Mouse (Mus musculus): ENCODE data around the gene Gm28035. TPM values are rescaled to one million over a fixed set of nuclear protein-coding genes. Genes with fewer than 3 reads are reported as not detected.
A peak's percentile ranks its signal among the peaks of the same experiment; 100 is the strongest.

Gene Gm28035
- polyA plus RNA-seq, 1 experiment from 2014 or later, result not detected

GRCm38 (mm10) chr2:30267466-30267865 is 27.1 kb downstream of the Gm28035 start:
- WGBS, result 95% methylated on average over 2 of the region's 2 CpGs
- Histone ChIP-seq H3K27ac (no peak overlapping the region), H3K4me3 (no peak overlapping the region)

DNA sequence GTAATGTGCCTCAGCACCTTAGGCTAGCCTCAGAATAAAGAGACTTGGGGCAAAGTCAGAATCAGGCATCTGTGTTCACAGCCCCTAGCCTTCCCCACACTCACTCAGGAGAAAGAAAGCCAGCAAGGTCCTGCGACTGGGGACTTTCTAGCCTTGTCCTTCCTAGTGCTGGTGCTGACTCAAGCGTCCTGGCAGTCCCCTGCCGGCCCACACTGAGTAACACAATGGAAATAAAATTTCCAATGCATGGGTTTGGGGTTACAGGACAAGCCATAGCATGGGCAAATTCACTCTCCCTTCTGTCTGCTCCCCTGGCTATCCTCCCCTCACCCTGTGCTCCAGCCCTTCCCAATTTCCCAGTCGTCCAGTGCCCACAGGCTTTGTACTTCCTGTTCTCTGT is 28.0 kb downstream of the Gm28035 start:
- Histone ChIP-seq H3K4me1 (replicated peaks) (peaks cover 29% of the 10 kb centered on the region), H3K27ac (no peak overlapping the region), H3K9me3 (no peaks in the 10 kb centered on the region), H3K4me3 (no peak overlapping the region), H3K27me3 (ENCODE audit: insufficient read depth, poor library complexity, severe bottlenecking) (no peaks in the 10 kb centered on the region), H3K36me3 (peaks cover 40% of the 10 kb centered on the region)
- WGBS, result 60% methylated on average over 4 of the region's 4 CpGs
- DNase-seq (ENCODE audit: low spot score), result no peak

More at GRCm38 (mm10) chr2:30267466-30267865, 27.1 kb downstream of the Gm28035 start:
- peaks cover 49% of the 10 kb centered on the region for H3K36me3 ChIP-seq
- H3K27me3 ChIP-seq (ENCODE audit: insufficient read depth, poor library complexity, severe bottlenecking), result no peaks in the 10 kb centered on the region
- no peak for DNase-seq (ENCODE audit: low spot score)
- H3K4me1 ChIP-seq (replicated peaks), result peaks cover 29% of the 10 kb centered on the region
- no peaks in the 10 kb centered on the region for H3K9me3 ChIP-seq

GRCm38 (mm10) chr2:30269241-30269990 is 29.0 kb downstream of the Gm28035 start:
- WGBS, result 90% methylated on average over 17 of the region's 17 CpGs
- Histone ChIP-seq H3K4me1 (replicated peaks) (peaks cover 29% of the 10 kb centered on the region), H3K27ac (peak overlapping the region; percentile 23; the same call in 1 of the 2 replicates), H3K36me3 (peaks cover 30% of the 10 kb centered on the region), H3K4me3 (no peak overlapping the region), H3K9me3 (no peaks in the 10 kb centered on the region), H3K27me3 (ENCODE audit: insufficient read depth, poor library complexity, severe bottlenecking) (no peaks in the 10 kb centered on the region)
- DNase-seq (ENCODE audit: low spot score), result no peak

DNA sequence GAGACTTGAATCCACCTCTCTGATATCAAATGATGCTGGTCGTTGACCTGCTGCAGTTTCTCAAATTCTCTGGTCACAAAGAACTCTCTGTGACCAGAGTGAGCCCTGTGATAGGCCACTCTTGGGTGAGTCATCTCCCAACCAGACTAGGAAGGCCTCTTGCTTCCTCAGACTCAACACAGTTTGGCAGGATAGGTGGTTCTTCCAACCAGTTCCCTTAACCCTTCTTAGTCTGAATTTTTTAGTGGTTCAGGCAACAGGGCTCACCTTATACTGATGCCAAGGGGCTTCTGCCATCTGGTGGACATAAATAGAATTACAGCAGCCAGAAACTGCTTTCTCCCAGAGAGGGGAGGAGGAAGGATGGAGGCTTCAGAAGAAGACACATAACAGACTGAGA is 29.8 kb downstream of the Gm28035 start:
- H3K27ac ChIP-seq, result no peak overlapping the region
- no peaks in the 10 kb centered on the region for H3K9me3 ChIP-seq
- no peaks in the 10 kb centered on the region for H3K27me3 ChIP-seq (ENCODE audit: insufficient read depth, poor library complexity, severe bottlenecking)
- peak; percentile 53 for DNase-seq (ENCODE audit: low spot score)
- peaks cover 23% of the 10 kb centered on the region for H3K36me3 ChIP-seq
- H3K4me1 ChIP-seq (replicated peaks), result peaks cover 25% of the 10 kb centered on the region
- 66% methylated on average over 1 of the region's 1 CpGs for WGBS
- H3K4me3 ChIP-seq, result no peak overlapping the region

- H3K4me3 ChIP-seq, result no peak within 1 kb of the TSS
- H3K27me3 ChIP-seq (ENCODE audit: insufficient read depth, poor library complexity, severe bottlenecking), result no peaks in the 10 kb centered on the region
- peaks cover 11% of the 10 kb centered on the region; the same call in 1 of the 2 replicates for H3K36me3 ChIP-seq
- H3K27ac ChIP-seq, result no peak within 1 kb of the TSS
- H3K4me1 ChIP-seq (replicated peaks), result peaks cover 13% of the 10 kb centered on the region
- H3K9me3 ChIP-seq, result no peaks in the 10 kb centered on the region
- DNase-seq (ENCODE audit: low spot score), result no peak
- 92% methylated on average over 11 of the region's 11 CpGs for WGBS
Measured at GRCm38 (mm10) chr2:30280743-30281142, 40.4 kb downstream of the Gm28035 start, which contains the start of gene Gm28038. Gene Gm28038, plus strand, starts transcription at chr2:30281043.

GRCm38 (mm10) chr2:30281651-30282050 is 41.3 kb downstream of the Gm28035 start:
- no peaks in the 10 kb centered on the region for H3K27me3 ChIP-seq (ENCODE audit: insufficient read depth, poor library complexity, severe bottlenecking)
- WGBS, result 81% methylated on average over 3 of the region's 3 CpGs
- H3K27ac ChIP-seq, result no peak overlapping the region
- peaks cover 11% of the 10 kb centered on the region; the same call in 1 of the 2 replicates for H3K36me3 ChIP-seq
- no peak overlapping the region for H3K4me3 ChIP-seq
- no peaks in the 10 kb centered on the region for H3K9me3 ChIP-seq
- no peak for DNase-seq (ENCODE audit: low spot score)
- peaks cover 16% of the 10 kb centered on the region for H3K4me1 ChIP-seq (replicated peaks)

- Histone ChIP-seq H3K27me3 (ENCODE audit: insufficient read depth, poor library complexity, severe bottlenecking) (no peaks in the 10 kb centered on the region), H3K4me3 (no peak overlapping the region), H3K4me1 (replicated peaks) (peaks cover 28% of the 10 kb centered on the region), H3K9me3 (no peaks in the 10 kb centered on the region), H3K27ac (no peak overlapping the region), H3K36me3 (peaks cover 7% of the 10 kb centered on the region)
- WGBS, result 77% methylated on average over 2 of the region's 2 CpGs
- DNase-seq (ENCODE audit: low spot score), result no peak
Measured at GRCm38 (mm10) chr2:30283193-30283592, 42.8 kb downstream of the Gm28035 start.

GRCm38 (mm10) chr2:30285004-30285403 is 44.6 kb downstream of the Gm28035 start:
- H3K27ac ChIP-seq, result no peak overlapping the region
- no peak for DNase-seq (ENCODE audit: low spot score)
- peaks cover 28% of the 10 kb centered on the region for H3K4me1 ChIP-seq (replicated peaks)
- no peaks in the 10 kb centered on the region for H3K27me3 ChIP-seq (ENCODE audit: insufficient read depth, poor library complexity, severe bottlenecking)
- no peaks in the 10 kb centered on the region for H3K9me3 ChIP-seq
- WGBS, result 87% methylated on average over 5 of the region's 5 CpGs
- peak overlapping the region; percentile 100 for H3K4me3 ChIP-seq
- peaks cover 18% of the 10 kb centered on the region for H3K36me3 ChIP-seq

GRCm38 (mm10) chr2:30285416-30286181 is 45.2 kb downstream of the Gm28035 start:
- WGBS, result 18% methylated on average over 38 of the region's 38 CpGs
- H3K36me3 ChIP-seq, result peaks cover 23% of the 10 kb centered on the region
- no peaks in the 10 kb centered on the region for H3K9me3 ChIP-seq
- peak overlapping the region; percentile 100 for H3K4me3 ChIP-seq
- DNase-seq (ENCODE audit: low spot score), result no peak
- H3K27me3 ChIP-seq (ENCODE audit: insufficient read depth, poor library complexity, severe bottlenecking), result no peaks in the 10 kb centered on the region
- peaks cover 28% of the 10 kb centered on the region for H3K4me1 ChIP-seq (replicated peaks)
- H3K27ac ChIP-seq, result peak overlapping the region; percentile 95

DNA sequence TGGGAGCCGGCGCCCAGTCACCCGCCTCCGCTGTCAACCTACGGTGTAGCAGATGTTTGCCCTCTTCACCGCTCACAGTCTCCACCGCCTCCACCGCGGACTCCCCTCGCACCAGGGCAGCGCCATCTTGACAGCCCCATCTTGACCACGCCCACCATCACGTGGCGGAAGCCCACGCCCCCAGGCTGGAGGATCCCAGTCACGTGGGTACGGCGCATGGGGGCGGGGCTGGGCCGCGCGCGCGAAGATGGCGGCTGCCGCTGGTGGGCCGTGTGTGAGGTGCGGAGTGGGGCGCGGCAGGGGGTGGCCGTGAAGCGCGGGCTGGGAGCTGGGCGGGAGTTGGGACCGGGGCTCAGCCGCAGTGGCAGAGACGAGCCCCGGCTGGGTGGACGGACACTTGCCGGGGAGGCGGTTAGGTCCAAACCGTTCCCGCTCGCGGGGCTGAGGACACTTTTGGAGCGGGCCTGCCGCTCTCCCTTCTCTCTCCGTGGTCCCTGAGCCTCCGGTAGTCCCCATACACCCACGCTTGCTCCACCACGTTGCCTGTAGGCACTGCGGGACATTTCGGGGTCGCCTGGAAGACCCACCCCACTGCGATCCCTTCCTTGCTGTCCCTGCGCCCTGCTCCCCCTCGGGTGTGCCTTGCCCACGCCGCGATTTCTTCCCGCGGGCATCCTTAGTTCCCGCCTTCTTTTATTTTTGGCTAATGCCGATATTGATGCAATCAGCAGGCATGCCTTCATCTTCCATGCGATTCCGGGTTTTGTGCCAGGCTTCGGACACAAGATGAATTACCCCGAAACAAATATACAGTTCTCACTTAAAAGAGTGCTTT is 46.0 kb downstream of the Gm28035 start, which contains the start of the genes Dolk and Nup188:
TSS of gene Dolk (minus strand) at position 143 of the 835 bp plus-strand sequence.
TSS of gene Nup188 (plus strand) at position 206 of the 835 bp plus-strand sequence.
- Histone ChIP-seq H3K36me3 (peaks cover 28% of the 10 kb centered on the region), H3K27ac (peak within 1 kb of the TSS; percentile 95), H3K27me3 (ENCODE audit: insufficient read depth, poor library complexity, severe bottlenecking) (no peaks in the 10 kb centered on the region), H3K4me3 (peak within 1 kb of the TSS; percentile 100), H3K9me3 (no peaks in the 10 kb centered on the region), H3K4me1 (replicated peaks) (peaks cover 28% of the 10 kb centered on the region)
- peak; percentile 97 for DNase-seq (ENCODE audit: low spot score)
- WGBS, result under 1% methylated on average over 68 of the region's 68 CpGs

DNA sequence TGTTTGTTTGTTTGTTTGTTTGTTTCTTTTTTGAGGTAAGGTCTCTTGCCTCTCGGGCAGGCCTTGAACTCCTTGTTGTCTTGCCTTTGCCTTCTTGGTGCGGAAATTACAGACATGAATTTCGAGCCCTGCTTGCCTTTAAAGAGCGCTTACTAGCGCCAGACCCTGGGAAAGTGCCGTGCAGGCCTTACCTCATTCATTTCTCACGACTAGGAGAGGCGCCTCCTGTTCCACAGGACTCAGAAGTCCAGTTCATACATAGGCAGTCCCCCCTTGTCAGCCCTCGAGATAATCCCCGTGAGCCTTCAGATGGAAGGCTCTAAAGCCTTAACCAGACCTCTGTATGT is 46.6 kb downstream of the Gm28035 start:
- WGBS, result under 1% methylated on average over 10 of the region's 10 CpGs
- Histone ChIP-seq H3K27ac (peak overlapping the region; percentile 95), H3K36me3 (peaks cover 34% of the 10 kb centered on the region), H3K9me3 (no peaks in the 10 kb centered on the region), H3K4me1 (replicated peaks) (peaks cover 28% of the 10 kb centered on the region), H3K4me3 (peak overlapping the region; percentile 100), H3K27me3 (ENCODE audit: insufficient read depth, poor library complexity, severe bottlenecking) (no peaks in the 10 kb centered on the region)
- DNase-seq (ENCODE audit: low spot score), result peak; percentile 39

GRCm38 (mm10) chr2:30299525-30299924 is 59.2 kb downstream of the Gm28035 start:
- Histone ChIP-seq H3K4me1 (replicated peaks) (no peaks in the 10 kb centered on the region), H3K9me3 (no peaks in the 10 kb centered on the region), H3K4me3 (no peak overlapping the region), H3K27ac (no peak overlapping the region), H3K27me3 (ENCODE audit: insufficient read depth, poor library complexity, severe bottlenecking) (no peaks in the 10 kb centered on the region), H3K36me3 (peaks cover 95% of the 10 kb centered on the region)
- 87% methylated on average over 3 of the region's 3 CpGs for WGBS
- DNase-seq (ENCODE audit: low spot score), result no peak
